Mouse (Mus musculus) heart, adult 8-10 months (tissue): ENCODE measurements around the gene Adamts5. TPM values are rescaled to one million over a fixed set of nuclear protein-coding genes. Genes with fewer than 3 reads are reported as not detected.
A peak's percentile ranks its signal among the peaks of the same experiment; 100 is the strongest.

Experiments
- DNase-seq: peaks from one replicate; pipeline ENCODE4 v3.0.0; 2022; ENCODE audit warnings: low spot score
- total RNA-seq, 4 experiments: library from RNA; stranded (reverse); gene quantifications; 2 replicates each; pipeline ENCODE4 v1.2.4; 2022

Adamts5 gene
- total RNA-seq, 4 experiments from 2014 or later = 5.6 to 7.9 (median 6.0) TPM

GRCm38 (mm10) chr16:85822330-85822916 lies 79.2 kb downstream of the Adamts5 start:
- DNase-seq = no peak

- DNase-seq = no peak
Observed at GRCm38 (mm10) chr16:85819808-85820458, 81.7 kb downstream of the Adamts5 start.

- DNase-seq = no peak
Observed at GRCm38 (mm10) chr16:85814116-85814515, 87.5 kb downstream of the Adamts5 start.

- DNase-seq = peak; percentile 83
Observed at GRCm38 (mm10) chr16:85807626-85808025, 94.0 kb downstream of the Adamts5 start.

- DNase-seq = peak; percentile 76
Observed at GRCm38 (mm10) chr16:85807072-85807471, 94.6 kb downstream of the Adamts5 start.

Other genes with a start within 250 kb of the Adamts5 start
- 10 to 100 TPM; 23.1 to 26.8 (median 25.4) TPM for gene Adamts1, start 98.7 kb downstream of the Adamts5 start, total RNA-seq